Comparison of ENCODE assay signal across 17 mouse cellular contexts in genomic region chr5:20358437-20358836, GRCm38 (mm10).
DNase-seq lines count a peak whose midpoint lies in the region; ATAC-seq and TF ChIP-seq lines count a peak whose summit lies in the region.
"Had no signal": no experiment of that assay in that cellular context is flagged by ENCODE, and none has a peak within 500 bp of the region (broad histone marks: within the 10 kb centered on the region; RNA-seq: fewer than 3 reads in every experiment).

No protein-coding gene starts in this region.

- DNase-seq in hindbrain, postnatal 0 days (ENCODE audit: low spot score), result peak; percentile 60
- no peak for DNase-seq in hindbrain, embryonic 11.5 days (ENCODE audit: low spot score)
- peak; percentile 95 for DNase-seq in cerebellum, adult 9-10 months
- peak; percentile 10 for DNase-seq in retina, postnatal 1 day
- DNase-seq in ovary, adult 18-20 months (ENCODE audit: low spot score), result no peak
- no peak for DNase-seq in embryonic facial prominence, embryonic 10.5 days (ENCODE audit: low spot score)
- DNase-seq: adrenal gland, adult 2 months; kidney, adult 9 months; kidney, postnatal 4 days; spleen, adult 18-20 months had no signal

- no peaks in the 10 kb centered on the region for H3K9me3 ChIP-seq in hindbrain, postnatal 0 days (ENCODE audit: low read length)
- H3K9me3 ChIP-seq in hindbrain, embryonic 11.5 days (ENCODE audit: control insufficient read depth, low read length), result no peaks in the 10 kb centered on the region
- H3K9me3 ChIP-seq in neural tube, embryonic 13.5 days, result no peaks in the 10 kb centered on the region
- H3K9me3 ChIP-seq in neural tube, embryonic 15.5 days (replicated peaks), result no peaks in the 10 kb centered on the region
- H3K9me3 ChIP-seq in embryonic facial prominence, embryonic 10.5 days, result no peaks in the 10 kb centered on the region
- H3K9me3 ChIP-seq: hindbrain, embryonic 15.5 days; liver, embryonic 12.5 days; lung, embryonic 15.5 days; neural tube, embryonic 12.5 days had no signal

- WGBS in hindbrain, postnatal 0 days, result 44% methylated on average over 5 of the region's 5 CpGs
- WGBS in hindbrain, embryonic 11.5 days, result 71% methylated on average over 5 of the region's 5 CpGs
- 55% methylated on average over 5 of the region's 5 CpGs for WGBS in neural tube, embryonic 13.5 days
- WGBS in neural tube, embryonic 15.5 days, result 42% methylated on average over 5 of the region's 5 CpGs
- 71% methylated on average over 5 of the region's 5 CpGs for WGBS in embryonic facial prominence, embryonic 10.5 days

- no peak overlapping the region for H3K4me2 ChIP-seq in hindbrain, postnatal 0 days (ENCODE audit: low read depth, low read length)
- H3K4me2 ChIP-seq in hindbrain, embryonic 11.5 days (replicated peaks; ENCODE audit: low read depth, low read length), result no peak overlapping the region
- H3K4me2 ChIP-seq in neural tube, embryonic 13.5 days, result no peak overlapping the region
- no peak overlapping the region for H3K4me2 ChIP-seq in neural tube, embryonic 15.5 days
- H3K4me2 ChIP-seq: hindbrain, embryonic 15.5 days; liver, embryonic 12.5 days; lung, embryonic 15.5 days; neural tube, embryonic 12.5 days had no signal

- H3K9ac ChIP-seq in hindbrain, postnatal 0 days (replicated peaks; ENCODE audit: low read length), result no peak overlapping the region
- no peak overlapping the region for H3K9ac ChIP-seq in hindbrain, embryonic 11.5 days (ENCODE audit: low read depth, low read length)
- no peak overlapping the region for H3K9ac ChIP-seq in neural tube, embryonic 13.5 days
- no peak overlapping the region for H3K9ac ChIP-seq in neural tube, embryonic 15.5 days (replicated peaks)
- H3K9ac ChIP-seq: hindbrain, embryonic 15.5 days; liver, embryonic 12.5 days; lung, embryonic 15.5 days; neural tube, embryonic 12.5 days had no signal

- no peak for TF ChIP-seq CTCF in hindbrain, postnatal 0 days (IDR thresholded peaks at IDR 0.05; ENCODE audit: low read depth)

- H3K27ac ChIP-seq in hindbrain, postnatal 0 days, result 0 out of 2 replicates have a peak overlapping the region, but pooled peaks have one; percentile 42
- H3K27ac ChIP-seq in hindbrain, embryonic 11.5 days (ENCODE audit: low read depth, low read length), result no peak overlapping the region
- H3K27ac ChIP-seq in neural tube, embryonic 13.5 days (replicated peaks), result 0 out of 2 replicates have a peak overlapping the region, but pooled peaks have one; percentile 42
- H3K27ac ChIP-seq in neural tube, embryonic 15.5 days (replicated peaks), result no peak overlapping the region
- H3K27ac ChIP-seq in embryonic facial prominence, embryonic 10.5 days (replicated peaks), result no peak overlapping the region
- H3K27ac ChIP-seq: hindbrain, embryonic 15.5 days; liver, embryonic 12.5 days; lung, embryonic 15.5 days; neural tube, embryonic 12.5 days had no signal

- H3K27me3 ChIP-seq in hindbrain, postnatal 0 days (ENCODE audit: insufficient read depth, low read length), result no peaks in the 10 kb centered on the region
- H3K27me3 ChIP-seq in hindbrain, embryonic 11.5 days (ENCODE audit: control insufficient read depth, insufficient read depth, low read length), result no peaks in the 10 kb centered on the region
- no peaks in the 10 kb centered on the region for H3K27me3 ChIP-seq in neural tube, embryonic 13.5 days
- no peaks in the 10 kb centered on the region for H3K27me3 ChIP-seq in neural tube, embryonic 15.5 days (replicated peaks)
- H3K27me3 ChIP-seq in embryonic facial prominence, embryonic 10.5 days (replicated peaks; ENCODE audit: low read depth, poor library complexity, severe bottlenecking), result no peaks in the 10 kb centered on the region
- H3K27me3 ChIP-seq: hindbrain, embryonic 15.5 days; liver, embryonic 12.5 days; lung, embryonic 15.5 days; neural tube, embryonic 12.5 days had no signal

- H3K4me3 ChIP-seq in hindbrain, postnatal 0 days (ENCODE audit: low read length), result no peak overlapping the region
- H3K4me3 ChIP-seq in hindbrain, embryonic 11.5 days (ENCODE audit: low read depth, low read length), result no peak overlapping the region
- H3K4me3 ChIP-seq in neural tube, embryonic 13.5 days, result no peak overlapping the region
- H3K4me3 ChIP-seq in neural tube, embryonic 15.5 days (replicated peaks), result no peak overlapping the region
- no peak overlapping the region for H3K4me3 ChIP-seq in embryonic facial prominence, embryonic 10.5 days
- H3K4me3 ChIP-seq: erythroblast, embryonic 14.5 days; hindbrain, embryonic 15.5 days; liver, embryonic 12.5 days; lung, embryonic 15.5 days; neural tube, embryonic 12.5 days had no signal

- H3K4me1 ChIP-seq in hindbrain, postnatal 0 days (ENCODE audit: insufficient read depth, low read length), result no peaks in the 10 kb centered on the region
- H3K4me1 ChIP-seq in hindbrain, embryonic 11.5 days (replicated peaks; ENCODE audit: control insufficient read depth, insufficient read depth, low read length), result no peaks in the 10 kb centered on the region
- no peaks in the 10 kb centered on the region for H3K4me1 ChIP-seq in neural tube, embryonic 13.5 days (replicated peaks)
- no peaks in the 10 kb centered on the region for H3K4me1 ChIP-seq in neural tube, embryonic 15.5 days
- no peaks in the 10 kb centered on the region for H3K4me1 ChIP-seq in embryonic facial prominence, embryonic 10.5 days
- H3K4me1 ChIP-seq: liver, embryonic 12.5 days; lung, embryonic 15.5 days; neural tube, embryonic 12.5 days had no signal

- ATAC-seq in hindbrain, postnatal 0 days, result no peak
- ATAC-seq in hindbrain, embryonic 11.5 days (ENCODE audit: low FRiP score), result no peak
- no peak for ATAC-seq in neural tube, embryonic 13.5 days (ENCODE audit: low read depth)
- no peak for ATAC-seq in neural tube, embryonic 15.5 days (ENCODE audit: low FRiP score)
- ATAC-seq: liver, embryonic 12.5 days had no signal

- H3K36me3 ChIP-seq in hindbrain, postnatal 0 days (ENCODE audit: insufficient read depth, low read length), result no peaks in the 10 kb centered on the region
- H3K36me3 ChIP-seq in hindbrain, embryonic 11.5 days (ENCODE audit: control insufficient read depth, insufficient read depth, low read length), result no peaks in the 10 kb centered on the region
- H3K36me3 ChIP-seq in neural tube, embryonic 13.5 days, result no peaks in the 10 kb centered on the region
- H3K36me3 ChIP-seq in neural tube, embryonic 15.5 days, result no peaks in the 10 kb centered on the region
- H3K36me3 ChIP-seq in embryonic facial prominence, embryonic 10.5 days (replicated peaks), result no peaks in the 10 kb centered on the region
- H3K36me3 ChIP-seq: hindbrain, embryonic 15.5 days; liver, embryonic 12.5 days; lung, embryonic 15.5 days; neural tube, embryonic 12.5 days had no signal

Comparison
In these comparisons a context has a peak if more than half of its experiments do, and no peak if none do; other contexts are left out.
1. DNase-seq: peak in hindbrain, postnatal 0 days (single experiment), cerebellum, adult 9-10 months (single experiment) and retina, postnatal 1 day (single experiment); none in hindbrain, embryonic 11.5 days (single experiment), ovary, adult 18-20 months (single experiment) and embryonic facial prominence, embryonic 10.5 days (single experiment).
2. H3K27ac ChIP-seq: peak in hindbrain, postnatal 0 days (single experiment) and neural tube, embryonic 13.5 days (single experiment); none in hindbrain, embryonic 11.5 days (single experiment), neural tube, embryonic 15.5 days (single experiment) and embryonic facial prominence, embryonic 10.5 days (single experiment).